Mouse (Mus musculus) hindlimb bud, embryonic 11.5 days (tissue): ENCODE data around the gene Mdh1.

Source experiments
- DNase-seq: peaks from one replicate; pipeline ENCODE4 v3.0.0-alpha.2; 2012; ENCODE audit warnings: low read depth, low spot score; ENCODE audit errors: extremely low spot score

Gene Mdh1

DNA sequence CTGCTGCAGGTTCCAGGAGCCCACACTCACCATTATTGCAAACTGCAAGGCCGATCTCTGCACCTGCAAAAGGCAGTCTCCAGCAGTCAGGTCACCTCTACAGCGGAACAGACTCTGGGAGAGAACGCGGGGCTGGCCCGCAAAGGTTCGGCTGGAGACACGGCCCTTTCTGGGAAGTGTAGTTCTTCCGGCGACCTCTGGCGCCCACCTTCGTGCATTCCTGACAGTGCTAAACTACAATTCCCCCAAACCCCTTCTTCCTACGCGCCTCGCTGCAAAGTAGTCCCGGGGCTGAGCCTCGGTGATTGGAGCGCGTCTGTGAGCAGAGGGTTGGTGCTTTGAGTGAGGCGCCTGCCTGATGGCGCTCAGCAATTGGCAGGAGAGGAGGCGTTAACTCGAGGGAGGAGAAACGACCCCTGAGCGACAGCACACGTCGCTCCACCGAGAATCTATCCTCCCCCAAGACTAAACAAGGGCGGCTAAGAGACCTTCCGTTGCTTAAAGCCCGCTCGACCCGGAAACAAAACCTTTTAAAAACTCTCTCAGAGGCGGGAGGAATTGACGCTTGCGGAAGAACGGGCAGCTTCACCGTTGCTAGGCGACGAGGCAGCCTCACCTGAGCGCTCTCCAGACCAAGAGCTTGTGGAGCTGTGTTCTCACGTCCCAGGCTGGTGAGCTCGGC lies at the start of gene Mdh1, which contains the start of gene Wdpcp:
Mdh1 (minus strand) TSS at position 668 of the 682 bp plus-strand sequence.
Wdpcp (plus strand) TSS at position 536 of the 682 bp plus-strand sequence.
- peak; percentile 91 for DNase-seq

GRCm38 (mm10) chr11:21615915-21616314 lies 43.7 kb upstream of the Mdh1 start:
- no peak for DNase-seq

GRCm38 (mm10) chr11:21602497-21602896 lies 30.3 kb upstream of the Mdh1 start:
- no peak for DNase-seq

GRCm38 (mm10) chr11:21583286-21583685 lies 11.1 kb upstream of the Mdh1 start:
- DNase-seq, result no peak

DNA sequence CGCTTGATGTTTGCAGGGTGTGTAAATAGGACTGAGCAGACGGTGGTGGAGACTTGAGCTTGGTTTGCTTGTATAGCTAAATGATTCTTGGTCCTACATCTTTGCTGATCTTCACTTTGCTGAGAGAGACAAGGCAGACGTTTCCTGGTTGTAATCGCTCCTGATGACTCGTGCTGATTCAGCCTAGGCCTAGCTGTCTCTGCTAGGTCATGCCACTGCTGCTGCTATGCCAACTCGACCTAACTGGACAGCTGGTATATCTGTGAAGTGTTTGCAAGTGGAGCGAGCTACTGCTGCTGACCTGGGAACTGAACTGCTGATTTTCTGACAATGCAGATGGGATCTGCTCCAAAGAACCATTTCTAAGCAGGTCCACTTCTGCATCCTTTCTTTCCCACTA lies 9.3 kb upstream of the Mdh1 start:
- DNase-seq, result no peak

DNA sequence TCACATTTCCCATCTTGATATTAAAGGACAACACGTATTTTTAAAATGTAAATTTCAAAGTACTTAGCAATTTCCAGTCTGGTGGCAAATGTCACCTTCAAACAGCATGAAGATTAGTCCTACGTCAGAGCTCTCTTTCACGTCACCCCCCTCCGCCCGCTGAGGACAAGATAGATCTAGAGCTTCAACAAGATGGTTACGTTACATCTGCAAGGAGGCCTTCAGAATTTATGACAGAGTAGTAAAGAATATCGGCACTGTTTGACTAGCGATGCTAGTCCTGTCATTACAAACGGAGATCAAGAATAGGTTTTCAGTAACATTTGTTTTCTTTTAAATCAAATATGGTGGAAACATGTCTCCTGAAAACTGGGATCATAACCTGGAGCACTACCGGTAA lies 1.2 kb downstream of the Mdh1 start:
- DNase-seq, result peak; percentile 6

DNA sequence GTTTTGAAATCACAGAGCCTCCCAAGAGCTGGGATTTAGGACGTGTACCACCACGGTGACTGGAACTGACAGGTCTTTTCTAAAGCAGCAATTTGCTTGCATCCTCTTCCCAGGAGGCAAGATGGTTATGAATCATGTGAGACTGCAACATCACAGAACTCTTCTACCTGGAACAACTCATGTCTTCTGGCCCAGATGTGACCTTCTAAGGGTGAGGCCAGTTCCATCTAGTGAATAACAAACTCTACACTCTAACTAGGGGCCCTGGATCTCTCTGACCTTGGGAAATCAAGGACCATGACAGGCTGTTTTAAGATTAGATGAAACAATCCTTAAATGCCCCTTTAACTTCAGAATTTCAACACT lies 2.1 kb downstream of the Mdh1 start:
- DNase-seq, result no peak

DNA sequence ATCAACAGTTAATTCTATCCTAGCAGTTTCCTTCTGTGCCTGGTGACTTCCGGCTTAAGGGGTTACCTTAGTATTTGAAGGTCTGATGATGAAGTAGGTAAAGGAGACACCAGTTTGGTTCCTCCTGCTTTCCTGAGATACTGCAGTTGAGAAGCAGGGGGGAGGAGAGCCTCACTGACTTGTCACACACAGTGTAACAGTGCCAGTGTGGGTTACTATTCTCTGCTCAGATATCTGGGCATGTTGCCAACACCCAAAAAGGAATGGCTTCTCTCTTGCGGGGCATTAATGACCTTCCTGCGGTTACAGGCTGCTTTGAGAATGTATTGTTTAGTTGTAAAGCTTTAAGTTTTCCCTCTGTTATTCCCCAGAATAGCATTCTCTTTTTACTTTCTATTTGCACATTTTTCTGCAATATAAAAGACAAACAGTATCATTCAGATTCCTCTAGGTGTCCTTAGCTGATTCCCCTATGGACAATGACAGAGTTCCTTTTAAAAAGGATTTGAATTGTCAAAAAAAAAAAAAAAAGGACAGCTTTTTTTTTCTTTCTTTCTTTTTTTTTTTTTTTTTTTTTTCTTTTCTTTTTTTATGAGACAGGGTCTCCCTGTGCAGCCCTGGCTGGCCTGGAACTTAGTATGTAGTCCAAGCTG lies 2.6 kb downstream of the Mdh1 start:
- no peak for DNase-seq

DNA sequence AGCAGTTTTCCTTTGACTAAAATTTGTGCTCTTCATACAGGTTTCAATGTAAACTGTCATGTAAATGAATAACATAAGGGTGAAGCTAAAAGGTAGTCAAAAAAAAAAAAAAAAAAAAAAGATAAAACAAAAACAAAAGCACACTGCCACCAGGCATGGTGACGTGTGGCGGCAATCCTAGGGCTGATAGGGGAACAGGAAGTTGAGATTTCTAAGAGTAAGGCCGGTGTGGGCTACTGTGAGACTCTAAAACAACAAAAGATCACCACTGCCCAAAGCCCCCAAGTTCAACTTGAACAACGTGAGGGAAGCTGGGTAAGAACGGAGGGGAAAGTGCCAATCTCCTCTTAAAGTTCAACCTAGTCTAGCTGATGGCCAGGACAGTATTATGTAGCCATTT lies 3.2 kb downstream of the Mdh1 start:
- no peak for DNase-seq

DNA sequence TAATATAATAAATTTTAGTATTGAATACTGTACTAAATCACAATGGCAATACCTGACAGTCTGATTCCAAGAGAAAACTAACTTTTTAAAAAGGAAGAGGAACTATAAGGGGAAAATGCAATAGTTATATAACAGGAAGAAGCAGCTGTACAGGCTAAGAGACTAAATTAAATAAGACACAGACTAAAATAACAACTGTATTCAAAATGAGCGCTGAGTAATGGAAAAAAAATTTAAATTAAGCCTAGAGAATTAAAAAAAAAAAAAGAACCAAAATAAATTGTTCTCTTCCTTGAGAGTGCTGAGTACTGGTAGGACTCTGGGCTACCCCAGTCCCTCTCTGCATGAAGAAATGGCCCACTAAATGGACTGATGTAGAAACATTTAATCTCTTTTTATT lies 4.4 kb downstream of the Mdh1 start:
- DNase-seq, result no peak

DNA sequence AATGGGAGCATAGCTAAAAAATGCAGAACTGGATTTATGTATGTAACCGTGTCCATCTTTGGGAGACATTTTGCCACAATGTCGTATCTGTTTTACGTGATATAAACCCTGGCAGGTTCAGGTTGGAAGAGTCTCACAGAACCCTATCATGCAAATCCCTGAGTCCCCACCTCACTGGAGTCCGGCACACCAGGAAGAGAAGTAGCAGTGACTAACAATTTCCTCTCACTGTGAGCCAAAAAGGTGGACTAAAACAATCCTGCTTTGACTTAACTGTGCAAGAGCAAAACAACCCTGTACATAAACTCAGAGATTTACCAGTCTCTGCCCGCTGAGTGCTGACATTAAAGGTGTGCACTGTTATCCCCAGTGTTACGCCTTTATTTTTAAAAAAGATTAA lies 5.2 kb downstream of the Mdh1 start:
- DNase-seq, result no peak

GRCm38 (mm10) chr11:21564681-21565405 lies 7.3 kb downstream of the Mdh1 start:
- DNase-seq, result no peak

GRCm38 (mm10) chr11:21563617-21564325 lies 8.4 kb downstream of the Mdh1 start:
- DNase-seq, result no peak

GRCm38 (mm10) chr11:21561347-21561746 lies 10.8 kb downstream of the Mdh1 start:
- DNase-seq, result no peak

DNA sequence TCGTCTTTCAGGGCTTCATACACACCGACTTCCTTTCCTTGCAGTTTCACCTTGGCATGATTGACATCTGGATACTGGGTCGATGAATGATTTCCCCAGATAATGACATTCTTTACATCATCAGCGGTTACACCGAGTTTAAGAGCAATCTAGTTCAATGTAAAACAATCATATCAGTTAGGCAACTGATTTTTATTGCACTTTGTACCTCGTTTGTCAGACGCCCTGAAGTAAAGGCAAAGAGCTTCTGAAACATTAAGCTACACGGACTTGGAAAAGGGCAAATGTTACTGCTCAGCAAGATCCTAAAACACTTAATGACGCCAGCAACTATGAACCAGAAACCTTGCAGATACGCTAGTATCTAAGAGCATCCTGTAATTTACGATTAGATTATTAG lies 12.4 kb downstream of the Mdh1 start:
- no peak for DNase-seq

- DNase-seq, result no peak
Measured at GRCm38 (mm10) chr11:21552049-21552448, 20.1 kb downstream of the Mdh1 start.

DNA sequence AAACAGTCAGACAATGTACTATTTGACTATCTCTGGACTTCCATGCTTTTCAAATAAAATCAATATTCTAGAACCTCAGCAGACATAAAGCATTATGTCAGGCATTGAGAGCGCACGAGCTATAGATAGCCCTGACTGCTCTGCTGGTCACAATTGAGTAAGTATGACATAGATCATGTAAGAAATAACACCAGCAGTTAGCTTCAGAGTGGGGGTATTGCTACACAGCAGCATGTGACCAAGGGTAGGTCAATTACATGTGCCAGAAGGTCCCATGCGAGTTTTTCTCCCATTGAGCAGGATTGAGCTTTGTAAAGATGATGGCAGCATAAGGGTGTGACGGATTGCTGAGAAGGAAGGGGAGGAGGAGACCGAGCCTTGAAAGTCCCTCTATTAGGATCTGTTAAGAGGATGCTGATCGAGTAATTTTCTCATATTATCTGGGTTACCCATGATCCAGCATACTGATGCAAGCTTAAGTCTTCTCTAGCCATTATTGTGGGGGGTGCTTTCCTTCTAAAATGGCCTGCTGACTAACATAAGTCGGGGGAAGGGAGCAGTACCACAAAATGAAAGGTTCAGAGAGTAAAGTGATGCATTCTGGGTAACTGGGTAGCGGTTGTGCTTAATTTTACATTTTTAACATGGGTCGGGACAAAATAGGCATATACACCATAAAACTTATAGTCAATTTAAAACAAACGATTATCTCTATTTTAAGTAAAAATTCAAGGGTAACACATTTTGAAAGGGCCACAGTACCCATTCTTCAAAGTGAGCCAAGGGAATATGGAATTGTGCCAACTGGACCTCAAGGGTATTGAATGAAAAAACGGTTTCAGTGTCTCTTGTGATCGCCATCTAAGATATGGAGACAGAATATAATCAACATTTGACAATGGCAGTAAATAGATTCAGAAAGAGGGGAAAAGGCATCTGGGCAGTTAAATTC lies 21.7 kb downstream of the Mdh1 start:
- DNase-seq, result no peak

DNA sequence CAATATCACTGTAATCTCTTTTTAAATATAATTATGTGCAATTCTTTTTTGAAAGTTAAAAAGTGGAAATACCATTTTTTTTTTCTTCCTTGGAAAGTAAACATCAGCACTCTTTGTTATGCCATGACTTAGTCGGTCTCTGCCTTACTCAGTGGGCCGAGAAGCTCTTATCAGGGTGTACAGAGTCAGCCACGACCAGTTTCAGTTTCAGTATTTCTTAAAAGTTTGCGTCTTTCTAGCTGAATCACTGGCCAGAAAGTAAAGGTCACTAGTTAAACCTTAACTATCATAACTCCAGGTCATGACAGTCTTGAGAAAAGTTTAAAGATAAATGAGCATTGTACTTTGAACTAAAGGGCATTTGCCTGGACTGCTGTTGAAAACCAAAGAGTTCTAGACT lies 22.4 kb downstream of the Mdh1 start:
- no peak for DNase-seq

- no peak for DNase-seq
Measured at GRCm38 (mm10) chr11:21549052-21549451, 23.1 kb downstream of the Mdh1 start.

GRCm38 (mm10) chr11:21547518-21547917 lies 24.6 kb downstream of the Mdh1 start:
- no peak for DNase-seq
